Mouse (Mus musculus) bone marrow, adult 2 months (tissue): ENCODE data around the gene Ehd2.

Experiments
- CTCF ChIP-seq: fragments of 200-500 bp; IDR thresholded peaks from 2 replicates; pipeline ENCODE4 v1.5.1; 2011; ENCODE audit warnings: low read length, control low read depth; ENCODE audit not compliant: control insufficient read depth, insufficient read depth
- POLR2A ChIP-seq: fragments of 200-500 bp; IDR thresholded peaks from 2 replicates; pipeline ENCODE4 v1.6.1; 2011; ENCODE audit warnings: low read depth, mild to moderate bottlenecking, control low read depth, low read length, borderline replicate concordance; ENCODE audit not compliant: control insufficient read depth

- TF ChIP-seq CTCF, result no peak
- TF ChIP-seq POLR2A, result no peak
Measured at GRCm38 (mm10) chr7:15969674-15970073, 2.3 kb upstream of the Ehd2 start.
